Mouse (Mus musculus) heart, postnatal 25 days (tissue): ENCODE measurements around the gene Sipa1l2. TPM values are rescaled to one million over a fixed set of nuclear protein-coding genes. Genes with fewer than 3 reads are reported as not detected.
A peak's percentile ranks its signal among the peaks of the same experiment; 100 is the strongest.

Experiments used
- DNase-seq: peaks from one replicate; pipeline ENCODE4 v3.0.0; 2022; ENCODE audit warnings: low spot score
- intact Hi-C: fragments of 180-260 bp; cut with DNase I; formaldehyde crosslinking; loops from one replicate; pipeline ENCODE4 v1.15.1; 2025
- total RNA-seq, 2 experiments: library from RNA; stranded (reverse); gene quantifications; 2 replicates each; pipeline ENCODE4 v1.2.3; 2021

The Sipa1l2 gene
- 10 to 100 TPM; 43.7 to 44.8 TPM for total RNA-seq

DNA sequence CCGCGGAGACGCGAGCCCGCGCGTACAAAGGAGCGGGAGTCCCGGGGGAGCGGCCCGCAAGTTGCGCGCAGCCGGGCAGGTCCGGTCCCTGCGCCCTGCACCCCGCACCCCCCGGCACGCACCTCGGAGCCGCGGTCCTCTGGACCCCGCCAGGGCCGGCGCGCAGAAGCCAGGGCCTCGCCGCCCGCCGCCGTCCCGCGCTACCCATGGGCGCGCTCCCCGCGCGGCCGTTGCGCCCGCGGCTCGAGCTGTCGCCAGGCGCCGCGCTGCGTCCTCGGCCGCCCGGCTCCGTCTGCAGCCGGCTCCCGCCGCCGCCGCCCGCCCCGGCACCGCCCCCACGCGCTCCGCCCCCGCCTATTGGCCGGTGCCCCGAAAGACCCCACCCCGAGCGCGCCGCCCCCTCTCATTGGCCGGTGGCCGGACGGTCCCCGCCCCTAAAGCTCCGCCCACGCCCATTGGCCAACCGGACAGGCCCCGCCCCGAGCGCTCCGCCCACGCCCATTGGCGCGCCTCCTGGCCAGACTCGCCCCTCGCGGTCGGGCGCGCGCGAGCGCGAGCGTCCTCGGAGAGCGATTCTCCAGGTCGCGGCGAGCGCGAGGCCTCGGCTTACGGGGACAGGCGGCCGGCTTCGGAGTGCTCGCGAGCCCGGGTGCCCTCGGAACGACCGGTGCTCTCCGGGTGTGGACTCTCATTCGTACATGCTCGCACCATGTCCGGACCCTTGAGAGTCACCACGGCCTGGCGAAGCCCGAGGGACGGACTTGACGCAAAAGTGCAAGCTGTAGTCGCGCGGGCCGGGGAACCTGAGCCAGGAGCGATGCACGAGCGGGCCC, at the start of gene Sipa1l2:
TSS of gene Sipa1l2 (minus strand) at position 276 of the 833 bp plus-strand sequence.
- intact Hi-C loops, result loop anchor here (2.0 to 5.0 kb wide), 9 partner anchors 37 to 502 kb away; no protein-coding TSS in a partner anchor
- peak; percentile 94 for DNase-seq

- DNase-seq, result no peak
- intact Hi-C loops, result no loop called here
Measured at GRCm38 (mm10) chr8:125618543-125619335, 49.1 kb upstream of the Sipa1l2 start.

- intact Hi-C loops, result no loop called here
- no peak for DNase-seq
Measured at GRCm38 (mm10) chr8:125616935-125617334, 47.3 kb upstream of the Sipa1l2 start.

GRCm38 (mm10) chr8:125616039-125616438, 46.4 kb upstream of the Sipa1l2 start:
- intact Hi-C loops, result no loop called here
- no peak for DNase-seq

DNA sequence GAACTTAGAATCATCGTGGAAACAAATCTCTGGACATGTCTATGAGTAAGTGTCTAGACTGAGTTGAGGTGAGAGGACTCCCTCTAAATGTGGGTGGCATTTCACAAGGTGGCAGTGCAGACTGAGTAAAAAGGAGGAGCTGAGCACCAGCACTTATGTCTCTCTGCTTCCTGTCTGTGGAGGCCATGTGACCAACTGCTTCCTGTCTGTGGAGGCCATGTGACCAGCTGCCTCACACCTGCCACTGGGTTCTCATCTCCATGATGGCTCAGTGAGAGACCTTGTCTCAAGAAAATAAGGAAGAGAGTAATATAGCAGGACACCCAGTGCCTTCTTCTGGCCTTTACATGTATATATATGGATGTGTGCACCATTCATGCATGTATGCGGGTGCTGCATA, 43.9 kb upstream of the Sipa1l2 start:
- no peak for DNase-seq
- intact Hi-C loops, result no loop called here

GRCm38 (mm10) chr8:125611799-125612560, 42.4 kb upstream of the Sipa1l2 start:
- no peak for DNase-seq
- intact Hi-C loops, result no loop called here

DNA sequence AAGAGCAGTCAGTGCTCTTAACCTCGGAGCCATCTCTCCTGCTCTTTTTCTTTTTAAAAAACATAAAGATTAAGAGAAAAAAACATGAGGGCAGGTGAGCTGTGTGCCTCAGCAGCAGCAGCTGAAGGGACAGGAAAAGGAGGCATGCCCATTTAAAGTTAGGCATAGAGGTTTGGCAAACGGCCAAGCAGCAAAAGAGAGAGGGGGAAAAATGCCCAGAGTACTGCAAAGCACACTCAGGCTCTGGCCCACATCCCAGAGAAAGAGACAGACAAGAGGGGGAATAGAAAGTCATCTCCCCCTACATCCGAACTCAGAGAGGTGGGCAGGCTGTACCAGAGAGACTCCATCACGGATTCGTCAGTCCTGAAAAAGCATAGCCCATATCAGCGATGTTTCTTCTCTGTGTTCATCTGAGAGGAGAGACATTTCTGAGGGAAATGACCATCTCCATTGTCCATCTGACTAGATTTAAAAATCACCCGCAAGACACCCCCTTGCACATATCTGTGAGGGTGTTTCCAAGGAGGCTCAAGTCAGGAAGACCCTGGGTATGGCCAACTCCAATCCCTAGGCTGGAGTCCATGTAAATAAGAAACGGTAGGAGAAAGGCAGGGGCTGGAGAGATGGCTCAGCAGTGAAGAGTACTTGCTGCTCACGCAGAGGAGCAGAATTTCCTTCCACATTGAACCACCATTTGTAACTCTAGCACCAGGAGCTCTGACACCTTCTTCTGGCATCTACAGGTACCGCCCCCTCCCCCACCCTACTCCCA, 41.6 kb upstream of the Sipa1l2 start:
- intact Hi-C loops, result no loop called here
- DNase-seq, result no peak

- DNase-seq, result no peak
- intact Hi-C loops, result no loop called here
Measured at GRCm38 (mm10) chr8:125609737-125610136, 40.1 kb upstream of the Sipa1l2 start.

DNA sequence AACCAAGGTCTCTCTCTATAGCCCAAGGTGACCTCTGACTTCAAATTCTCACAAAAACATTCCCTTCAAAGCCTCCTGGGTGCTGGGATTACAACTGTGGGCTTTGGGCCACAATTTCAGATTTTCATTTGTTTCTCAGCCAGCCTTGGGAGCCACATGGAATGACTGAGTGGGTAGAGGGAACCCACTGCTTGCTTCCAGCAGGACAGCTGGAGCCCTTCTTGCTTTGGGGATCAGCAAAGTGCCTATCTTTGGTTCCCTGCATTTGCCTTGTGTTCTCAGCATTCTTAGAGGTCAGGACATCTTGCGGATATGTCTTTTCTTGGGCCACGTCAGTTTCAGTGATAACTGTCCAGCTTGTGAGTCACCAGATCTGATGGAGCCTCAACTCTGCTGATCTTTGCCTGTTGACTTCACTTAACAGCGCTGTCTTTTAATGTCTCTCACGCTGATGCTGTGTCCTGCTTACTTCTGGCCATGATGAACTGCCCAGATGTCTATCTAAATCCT, 38.2 kb upstream of the Sipa1l2 start:
- no peak for DNase-seq
- intact Hi-C loops, result no loop called here

- no peak for DNase-seq
- intact Hi-C loops, result no loop called here
Measured at GRCm38 (mm10) chr8:125606937-125607336, 37.3 kb upstream of the Sipa1l2 start.

GRCm38 (mm10) chr8:125604817-125605512, 35.4 kb upstream of the Sipa1l2 start:
- intact Hi-C loops, result no loop called here
- DNase-seq, result no peak

- no peak for DNase-seq
- intact Hi-C loops, result no loop called here
Measured at GRCm38 (mm10) chr8:125604213-125604816, 34.7 kb upstream of the Sipa1l2 start.

GRCm38 (mm10) chr8:125603312-125603840, 33.8 kb upstream of the Sipa1l2 start:
- intact Hi-C loops, result no loop called here
- no peak for DNase-seq

DNA sequence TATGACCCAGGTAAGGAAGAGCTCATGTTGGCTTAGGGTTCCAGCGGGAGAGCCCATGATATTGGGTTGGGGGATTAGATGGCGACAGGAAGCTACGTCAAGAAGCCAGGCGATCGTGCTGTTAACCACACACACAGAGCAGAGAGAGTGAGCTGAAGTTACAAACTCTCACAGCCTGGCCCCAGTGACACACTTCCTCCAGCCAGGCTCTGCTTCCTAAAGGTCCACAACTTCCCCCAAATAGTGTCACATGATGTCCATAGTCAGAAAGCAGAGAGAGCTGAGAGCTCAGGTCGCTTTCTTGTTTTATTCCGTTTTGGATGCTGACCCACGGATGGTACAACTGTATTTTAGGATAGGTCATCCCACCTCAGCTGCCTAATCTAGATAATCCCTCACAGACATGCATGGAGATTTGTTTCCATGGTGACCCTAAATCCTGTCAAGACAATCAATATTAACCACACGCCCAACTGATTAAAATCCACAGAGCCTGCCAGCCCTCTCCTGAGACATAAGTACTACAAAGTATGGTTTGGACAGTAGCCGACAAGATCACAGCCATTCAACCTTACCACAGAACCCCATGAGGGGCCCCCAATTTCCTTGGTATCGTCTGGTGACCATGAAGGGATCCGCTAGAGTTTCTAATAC, 30.6 kb upstream of the Sipa1l2 start:
- intact Hi-C loops, result no loop called here
- DNase-seq, result no peak

GRCm38 (mm10) chr8:125595571-125596508, 26.2 kb upstream of the Sipa1l2 start:
- DNase-seq, result peak; percentile 16
- intact Hi-C loops, result no loop called here

DNA sequence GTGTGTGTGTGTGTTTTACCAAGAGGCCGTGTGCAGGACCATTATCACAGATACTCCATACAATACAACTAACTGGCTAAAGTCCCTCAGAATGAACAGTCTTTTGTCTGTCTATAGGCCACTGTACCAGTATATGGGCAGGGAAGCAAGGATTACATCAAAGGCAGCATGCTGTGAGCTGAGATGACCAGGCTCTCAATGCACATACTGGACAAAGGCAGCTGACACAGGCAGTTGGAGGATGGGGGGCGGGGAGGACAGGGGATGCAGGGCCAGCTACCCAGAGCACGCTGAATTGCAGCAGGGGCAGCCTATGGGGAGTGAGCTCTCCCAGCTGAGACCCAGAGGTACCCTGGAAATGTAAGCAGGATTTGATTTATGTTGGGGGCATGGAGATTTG, 20.8 kb upstream of the Sipa1l2 start:
- intact Hi-C loops, result no loop called here
- no peak for DNase-seq

DNA sequence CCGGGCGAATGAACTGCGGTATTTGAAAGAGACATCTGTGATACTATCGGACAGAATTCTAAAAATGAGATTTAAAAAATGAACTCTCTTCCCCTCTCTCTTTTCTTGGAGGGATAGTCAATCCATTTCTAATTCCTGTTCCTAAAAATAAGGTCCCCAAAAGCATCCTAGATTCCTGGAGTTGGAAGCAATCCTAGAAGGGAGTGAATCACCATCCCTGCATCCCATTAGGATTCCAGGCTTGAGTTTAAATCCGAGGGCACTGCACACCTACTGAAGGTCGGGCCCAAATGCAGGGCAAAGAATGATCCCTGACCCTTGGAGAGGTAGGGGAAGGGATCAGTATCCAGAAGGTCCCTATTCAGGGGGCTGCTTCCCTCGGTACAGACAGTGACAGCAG, 17.0 kb upstream of the Sipa1l2 start:
- intact Hi-C loops, result no loop called here
- no peak for DNase-seq
